Mouse (Mus musculus) CH12.LX (cell line): Measurements from ENCODE around the gene Alg1.

Experiments
- CHD2 ChIP-seq: IDR thresholded peaks from 2 replicates; pipeline ENCODE4 v1.6.1; 2011; ENCODE audit warnings: low read length, improper control_type of control experiment
- CTCF ChIP-seq, 2 experiments: IDR thresholded peaks in 1 of 2; conservative IDR thresholded peaks in 1 of 2; 2 replicates each; pipeline ENCODE4 v1.5.1; 2011 to 2012; ENCODE audit warnings: low read depth in 2 of 2, low read length in 2 of 2, improper control_type of control experiment in 1 of 2, inconsistent platforms in 1 of 2, mild to moderate bottlenecking in 1 of 2, moderate library complexity in 1 of 2
- EP300 ChIP-seq: IDR thresholded peaks from 2 replicates; pipeline ENCODE4 v1.6.1; 2011; ENCODE audit warnings: low read length, improper control_type of control experiment
- MAFK ChIP-seq: IDR thresholded peaks from 2 replicates; pipeline ENCODE4 v1.6.1; 2011; ENCODE audit warnings: low read length, improper control_type of control experiment; ENCODE audit not compliant: insufficient replicate concordance
- MXI1 ChIP-seq: IDR thresholded peaks from 2 replicates; pipeline ENCODE4 v1.6.1; 2011; ENCODE audit warnings: mild to moderate bottlenecking, low read depth, low read length, improper control_type of control experiment
- POLR2A ChIP-seq: IDR thresholded peaks from 2 replicates; pipeline ENCODE4 v1.6.1; 2011; ENCODE audit warnings: low read depth, mild to moderate bottlenecking, improper control_type of control experiment, low read length
- RAD21 ChIP-seq: IDR thresholded peaks from 2 replicates; pipeline ENCODE4 v1.6.1; 2011; ENCODE audit warnings: low read depth, mild to moderate bottlenecking, low read length, improper control_type of control experiment, moderate library complexity
- SIN3A ChIP-seq: IDR thresholded peaks from 2 replicates; pipeline ENCODE4 v1.6.1; 2012; ENCODE audit warnings: low read length, improper control_type of control experiment, inconsistent platforms
- TBP ChIP-seq: conservative IDR thresholded peaks from 2 replicates; pipeline ENCODE4 v1.6.1; 2011; ENCODE audit warnings: low read depth, low read length, improper control_type of control experiment

DNA sequence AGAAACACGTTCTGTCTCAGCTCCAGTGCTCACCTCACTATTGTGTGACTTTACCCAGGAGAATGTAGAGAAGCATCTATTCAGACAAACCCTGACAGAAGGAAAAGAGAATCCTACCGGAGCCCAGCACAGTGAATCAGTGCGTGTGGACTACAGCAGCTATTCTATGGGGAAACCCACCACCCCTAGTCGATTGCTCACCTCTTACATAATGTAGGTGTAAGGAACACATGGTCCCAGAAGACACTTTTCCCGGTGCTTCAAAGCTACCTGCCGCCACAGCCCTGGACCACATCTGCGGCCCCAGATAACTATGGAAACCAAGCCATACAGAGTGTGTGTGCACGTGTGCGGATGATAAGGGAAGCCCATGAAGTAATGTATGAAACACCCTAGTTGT, 49.3 kb downstream of the Alg1 start:
- TF ChIP-seq EP300 (no peak), CTCF (conservative IDR thresholded peaks at IDR 0.05 in 1 of 2, IDR thresholded peaks at IDR 0.05 in 1 of 2; ENCODE audit: low read depth in 2 of 2, low read length in 2 of 2) (no peak), TBP (no peak), POLR2A (no peak), RAD21 (no peak), CHD2 (no peak), MXI1 (no peak), SIN3A (no peak), MAFK (no peak)
